Mouse (Mus musculus): ENCODE results near the gene Npy1r.

DNA sequence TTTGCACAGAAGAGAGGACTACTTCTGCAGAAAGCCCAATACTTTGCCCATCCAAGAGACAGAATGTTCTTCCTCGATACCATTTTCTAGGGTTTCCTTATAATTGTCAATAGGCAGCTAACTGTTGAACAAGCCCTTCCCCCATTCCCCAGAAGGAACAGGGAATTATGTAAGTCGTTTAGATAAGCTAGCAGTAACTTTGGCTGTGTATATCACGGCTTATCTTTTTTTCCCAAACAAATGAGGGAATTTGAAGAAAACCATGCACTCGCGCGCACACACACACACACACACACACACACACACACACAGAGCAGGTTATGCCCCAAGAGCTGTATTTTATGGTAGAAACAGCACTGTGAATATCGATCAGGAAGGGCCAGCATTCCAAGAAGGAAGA lies 1.8 kb downstream of the Npy1r start:
- no peak for TF ChIP-seq POLR2A (IDR thresholded peaks at IDR 0.05; ENCODE audit: borderline replicate concordance, low read depth, low read length)
- TF ChIP-seq CTCF (IDR thresholded peaks at IDR 0.05; ENCODE audit: low read depth, low read length) = no peak
